Mouse (Mus musculus): ENCODE measurements at regions not wholly inside any gene's neighbourhood (a gene's known extent, or its start where the extent isn't known, plus 50 kb on each side); places are given as distances from the start of the nearest gene placed in this dataset.

DNA sequence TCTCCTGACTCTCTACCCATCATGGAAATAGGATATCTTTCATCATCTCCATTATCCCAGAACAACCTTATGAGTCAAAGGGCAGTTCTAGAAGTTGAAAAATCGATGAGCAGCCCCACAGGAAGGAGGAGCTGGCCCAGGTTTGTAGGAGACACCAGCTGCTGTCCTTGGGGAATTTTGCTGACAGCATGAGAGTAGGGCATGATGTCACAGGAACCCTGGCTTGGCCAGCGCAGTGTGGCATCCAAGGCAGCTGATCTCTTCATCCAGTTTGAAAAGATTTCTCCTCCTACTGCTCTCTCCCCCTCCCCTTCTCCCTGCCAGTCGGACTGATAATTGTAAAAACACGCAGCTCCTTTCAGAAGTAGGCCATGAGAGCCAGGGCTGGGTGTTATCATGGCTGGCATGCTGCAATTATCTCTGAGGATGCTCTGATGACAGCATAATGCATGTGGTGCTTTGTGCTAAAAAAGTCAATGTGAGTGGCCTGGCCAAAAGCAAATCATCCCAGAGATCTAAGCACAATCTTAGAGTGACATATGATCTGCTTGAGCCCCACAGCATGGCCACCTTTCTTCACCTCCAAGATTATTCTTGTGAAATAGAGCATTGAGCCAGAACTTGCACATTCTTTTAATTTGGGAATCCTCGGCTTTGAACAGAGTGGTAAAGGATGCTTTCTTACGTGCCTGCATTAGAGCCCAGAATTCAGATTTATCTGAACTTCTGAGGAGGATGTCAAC is 54.2 kb downstream of the Gjd2 start:
- H3K9me3 ChIP-seq (replicated peaks), result no peaks in the 10 kb centered on the region

DNA sequence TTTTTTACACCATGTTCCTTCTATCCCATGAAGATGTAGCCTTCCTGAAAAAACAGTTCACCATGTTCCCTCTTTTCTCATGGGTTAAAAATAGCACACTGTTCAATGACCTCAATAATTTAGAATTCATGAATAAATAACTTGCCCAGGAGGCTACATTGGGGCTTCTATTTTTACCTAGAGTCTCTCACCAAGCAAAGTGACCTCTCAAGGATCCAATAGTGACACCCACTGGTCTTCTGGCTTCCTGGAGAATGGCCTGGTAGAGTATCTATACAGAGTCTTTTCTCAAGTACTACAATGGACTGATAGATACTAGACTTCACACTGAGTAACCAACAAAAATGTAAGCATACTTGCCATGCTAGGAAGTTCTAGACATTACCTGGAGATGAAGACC is 60.9 kb downstream of the Gjd2 start:
- ATAC-seq (replicated peaks; ENCODE audit: low FRiP score), result no peak
- Histone ChIP-seq H3K9me3 (replicated peaks) (no peaks in the 10 kb centered on the region), H3K36me3 (no peaks in the 10 kb centered on the region), H3K4me1 (no peaks in the 10 kb centered on the region), H3K4me2 (no peak overlapping the region), H3K4me3 (replicated peaks) (no peak overlapping the region), H3K9ac (no peak overlapping the region), H3K27ac (no peak overlapping the region), H3K27me3 (no peaks in the 10 kb centered on the region)

More for the DNA sequence above, 54.2 kb downstream of the Gjd2 start:
- ATAC-seq (replicated peaks; ENCODE audit: low FRiP score), result peak; percentile 79
- Histone ChIP-seq H3K4me1 (no peaks in the 10 kb centered on the region), H3K4me2 (no peak overlapping the region), H3K27ac (no peak overlapping the region), H3K27me3 (no peaks in the 10 kb centered on the region), H3K36me3 (no peaks in the 10 kb centered on the region), H3K4me3 (replicated peaks) (no peak overlapping the region), H3K9ac (no peak overlapping the region)
- 50% methylated on average over 6 of the region's 6 CpGs for WGBS

DNA sequence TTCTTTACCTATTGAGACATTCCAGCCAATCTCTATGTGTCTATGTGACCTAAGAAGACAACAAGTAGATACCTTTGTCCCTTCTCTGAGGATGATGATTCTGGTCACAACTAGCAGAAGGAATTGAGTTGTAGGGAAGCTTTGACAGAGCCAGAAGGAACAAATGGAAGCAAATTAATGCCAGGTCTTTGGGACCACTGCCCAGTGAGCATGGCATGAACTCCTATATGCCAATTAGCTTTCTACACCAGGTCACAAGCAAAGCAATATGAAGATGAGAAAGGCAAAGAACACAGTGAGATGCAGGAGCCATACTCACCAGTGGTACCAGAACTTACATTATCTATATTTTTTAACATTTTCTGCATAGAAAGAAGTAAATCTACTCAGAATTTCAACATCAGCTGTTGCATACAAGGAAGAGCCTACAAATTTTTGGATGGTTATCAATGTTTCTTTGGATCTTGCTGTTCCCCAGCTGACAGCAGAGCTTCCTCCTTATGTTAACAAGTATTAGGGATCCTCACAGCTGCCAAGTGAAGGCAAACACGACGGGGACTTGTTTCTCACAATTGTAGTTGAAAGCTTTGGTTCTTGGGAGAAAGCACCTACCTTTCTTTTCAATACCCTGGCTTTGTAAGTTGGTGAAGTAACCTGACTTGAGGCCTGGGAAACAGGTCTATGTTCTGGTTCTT is 64.0 kb downstream of the Gjd2 start:
- H3K4me1 ChIP-seq, result no peaks in the 10 kb centered on the region
- H3K27me3 ChIP-seq, result no peaks in the 10 kb centered on the region
- no peak overlapping the region for H3K4me3 ChIP-seq (replicated peaks)
- H3K27ac ChIP-seq, result no peak overlapping the region
- H3K4me2 ChIP-seq, result no peak overlapping the region
- no peaks in the 10 kb centered on the region for H3K36me3 ChIP-seq
- H3K9ac ChIP-seq, result no peak overlapping the region
- no peaks in the 10 kb centered on the region for H3K9me3 ChIP-seq (replicated peaks)
- 65% methylated on average over 2 of the region's 2 CpGs for WGBS
- ATAC-seq (replicated peaks; ENCODE audit: low FRiP score), result no peak

DNA sequence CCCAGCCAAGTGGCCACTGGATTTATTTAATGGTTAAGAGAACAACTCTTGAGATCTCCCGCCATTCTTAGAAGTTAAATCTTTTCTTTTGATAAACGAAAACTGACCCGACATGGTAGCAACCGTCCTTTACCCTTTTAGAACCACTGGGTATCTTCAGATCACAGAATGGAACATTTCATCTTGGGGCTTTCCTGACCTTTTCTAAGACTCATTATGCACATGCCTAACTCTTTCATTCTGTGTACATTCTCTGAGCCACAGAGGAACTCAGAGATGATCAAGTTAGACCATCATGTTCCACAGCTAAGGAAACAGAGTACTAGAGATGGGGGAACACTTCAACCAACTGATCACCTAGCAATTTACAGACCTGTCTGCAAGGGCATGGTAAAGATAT is 81.7 kb downstream of the Gjd2 start:
- WGBS, result 84% methylated on average over 4 of the region's 4 CpGs
- Histone ChIP-seq H3K4me2 (no peak overlapping the region), H3K36me3 (no peaks in the 10 kb centered on the region), H3K9ac (no peak overlapping the region), H3K27ac (no peak overlapping the region), H3K4me1 (no peaks in the 10 kb centered on the region), H3K9me3 (replicated peaks) (no peaks in the 10 kb centered on the region), H3K27me3 (no peaks in the 10 kb centered on the region), H3K4me3 (replicated peaks) (no peak overlapping the region)
- ATAC-seq (replicated peaks; ENCODE audit: low FRiP score), result no peak

DNA sequence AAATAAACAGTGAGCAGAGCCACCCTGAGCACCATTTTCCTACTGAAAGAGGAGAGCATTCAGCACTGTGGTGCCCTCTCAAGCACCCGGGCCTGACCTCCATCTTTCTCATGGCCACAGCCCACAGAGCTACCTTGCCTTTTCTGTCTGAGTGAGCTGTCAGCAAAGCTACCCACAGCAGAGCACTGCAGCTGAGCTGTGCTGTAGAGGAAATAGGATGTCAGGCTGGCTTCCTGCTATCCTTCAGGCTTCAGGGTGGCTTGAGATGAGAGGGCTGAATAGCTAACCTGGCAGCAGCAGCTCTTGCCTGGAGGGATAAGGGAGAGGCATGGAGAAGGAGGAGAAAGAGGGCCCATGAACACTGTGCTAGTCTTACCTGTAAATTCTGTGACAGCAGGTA is 82.5 kb downstream of the Gjd2 start:
- no peaks in the 10 kb centered on the region for H3K9me3 ChIP-seq (replicated peaks)
- no peaks in the 10 kb centered on the region for H3K27me3 ChIP-seq
- no peak overlapping the region for H3K9ac ChIP-seq
- H3K36me3 ChIP-seq, result no peaks in the 10 kb centered on the region
- no peak overlapping the region for H3K4me2 ChIP-seq
- ATAC-seq (replicated peaks; ENCODE audit: low FRiP score), result no peak
- no peaks in the 10 kb centered on the region for H3K4me1 ChIP-seq
- H3K4me3 ChIP-seq (replicated peaks), result no peak overlapping the region
- 53% methylated on average over 1 of the region's 1 CpGs for WGBS
- H3K27ac ChIP-seq, result no peak overlapping the region

DNA sequence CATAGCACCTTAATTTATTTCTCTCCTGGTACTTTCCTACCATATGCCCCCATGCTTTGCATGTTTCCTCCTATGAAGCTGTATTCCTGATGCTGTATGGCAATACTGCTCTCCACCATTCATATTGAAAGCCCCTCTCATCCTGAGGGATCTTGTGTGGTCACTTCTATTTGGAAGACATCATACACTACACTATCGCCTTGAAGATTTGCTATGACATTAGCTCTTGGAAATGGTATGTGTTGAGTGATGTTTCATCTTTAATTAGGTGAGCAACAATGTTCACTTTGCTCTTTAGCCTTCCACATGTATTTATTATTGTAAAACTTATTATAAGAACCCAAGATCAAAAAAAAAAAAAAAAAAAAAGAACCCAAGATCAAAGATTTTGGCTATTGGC is 81.2 kb upstream of the Arhgap11a start:
- no peak overlapping the region for H3K9ac ChIP-seq

DNA sequence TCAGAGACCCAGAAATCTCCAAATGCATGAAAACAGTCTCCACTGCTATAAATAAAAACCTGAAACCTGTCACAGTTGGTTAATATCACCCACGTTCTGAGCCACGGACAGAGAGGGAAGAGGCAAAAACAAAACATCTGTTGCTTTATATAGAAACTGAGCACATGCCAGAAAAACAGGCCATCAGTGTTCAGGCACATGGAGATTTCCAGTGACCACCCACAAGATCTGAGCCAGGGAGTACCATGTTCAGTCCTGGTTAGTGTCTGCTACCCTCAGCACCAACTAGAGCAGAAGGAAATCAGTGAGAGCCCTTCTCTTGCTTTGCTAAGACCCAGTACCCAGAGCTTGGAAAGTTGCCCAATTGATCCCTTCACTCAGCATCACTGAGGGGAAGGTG is 75.7 kb upstream of the Arhgap11a start:
- WGBS, result 23% methylated on average over 2 of the region's 2 CpGs
- Histone ChIP-seq H3K36me3 (no peaks in the 10 kb centered on the region), H3K4me2 (no peak overlapping the region), H3K4me1 (no peaks in the 10 kb centered on the region), H3K27me3 (no peaks in the 10 kb centered on the region), H3K9me3 (replicated peaks) (no peaks in the 10 kb centered on the region), H3K4me3 (replicated peaks) (no peak overlapping the region), H3K27ac (no peak overlapping the region), H3K9ac (no peak overlapping the region)
- ATAC-seq (replicated peaks; ENCODE audit: low FRiP score), result no peak

More for the DNA sequence above, 81.2 kb upstream of the Arhgap11a start:
- H3K36me3 ChIP-seq, result no peaks in the 10 kb centered on the region
- no peaks in the 10 kb centered on the region for H3K9me3 ChIP-seq (replicated peaks)
- no peaks in the 10 kb centered on the region for H3K4me1 ChIP-seq
- H3K4me3 ChIP-seq (replicated peaks), result no peak overlapping the region
- no peaks in the 10 kb centered on the region for H3K27me3 ChIP-seq
- H3K27ac ChIP-seq, result no peak overlapping the region
- 84% methylated on average over 1 of the region's 1 CpGs for WGBS
- ATAC-seq (replicated peaks; ENCODE audit: low FRiP score), result no peak
- no peak overlapping the region for H3K4me2 ChIP-seq

DNA sequence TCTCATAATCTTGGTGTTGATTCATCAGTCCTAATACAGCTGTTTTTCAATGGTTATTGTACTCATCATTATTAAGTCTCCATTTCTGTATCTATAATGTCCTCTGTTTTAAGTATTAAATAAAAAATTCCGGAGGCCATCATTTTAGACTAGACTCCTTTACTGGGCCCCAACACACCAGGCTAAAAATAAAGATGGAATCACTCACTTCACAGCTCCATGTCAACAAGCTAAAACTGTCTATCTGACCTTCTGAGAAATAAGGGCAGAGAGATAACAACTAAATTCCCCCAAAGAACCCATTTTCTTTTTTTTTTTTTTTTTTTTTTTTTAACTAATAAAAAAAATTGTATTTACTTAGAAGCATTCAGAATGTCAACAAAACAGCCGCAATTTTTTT is 70.5 kb upstream of the Arhgap11a start:
- H3K4me2 ChIP-seq, result no peak overlapping the region
- 82% methylated on average over 1 of the region's 2 CpGs for WGBS
- no peaks in the 10 kb centered on the region for H3K36me3 ChIP-seq
- 0 out of 2 replicates have a peak, but pooled peaks cover 3% of the 10 kb centered on the region for H3K4me1 ChIP-seq
- no peak overlapping the region for H3K27ac ChIP-seq
- H3K4me3 ChIP-seq (replicated peaks), result no peak overlapping the region
- ATAC-seq (replicated peaks; ENCODE audit: low FRiP score), result no peak
- H3K9ac ChIP-seq, result no peak overlapping the region
- no peaks in the 10 kb centered on the region for H3K27me3 ChIP-seq
- no peaks in the 10 kb centered on the region for H3K9me3 ChIP-seq (replicated peaks)

DNA sequence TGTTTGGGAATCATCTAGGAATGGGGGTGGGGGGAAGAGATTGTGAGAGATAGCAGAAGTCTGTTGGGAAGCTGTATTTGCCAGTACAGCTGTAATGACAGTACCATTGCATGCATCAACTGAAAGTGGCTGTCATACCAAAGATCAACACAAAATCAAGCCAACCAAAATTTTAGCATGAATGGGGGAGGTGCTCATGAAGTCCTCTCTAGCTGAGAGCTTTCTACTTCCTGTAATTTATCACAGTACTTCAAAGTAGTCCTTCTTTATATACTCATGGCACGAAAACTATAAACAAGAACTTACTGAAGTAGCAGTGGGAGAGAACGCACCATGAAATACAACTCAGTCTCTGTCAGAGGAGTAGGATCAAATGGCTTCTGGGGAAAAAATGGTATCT is 65.8 kb upstream of the Arhgap11a start:
- Histone ChIP-seq H3K36me3 (no peaks in the 10 kb centered on the region), H3K9ac (no peak overlapping the region), H3K9me3 (replicated peaks) (no peaks in the 10 kb centered on the region), H3K27me3 (no peaks in the 10 kb centered on the region), H3K4me2 (no peak overlapping the region), H3K27ac (no peak overlapping the region), H3K4me1 (0 out of 2 replicates have a peak, but pooled peaks cover 3% of the 10 kb centered on the region), H3K4me3 (replicated peaks) (no peak overlapping the region)
- 42% methylated on average over 2 of the region's 2 CpGs for WGBS
- ATAC-seq (replicated peaks; ENCODE audit: low FRiP score), result no peak

DNA sequence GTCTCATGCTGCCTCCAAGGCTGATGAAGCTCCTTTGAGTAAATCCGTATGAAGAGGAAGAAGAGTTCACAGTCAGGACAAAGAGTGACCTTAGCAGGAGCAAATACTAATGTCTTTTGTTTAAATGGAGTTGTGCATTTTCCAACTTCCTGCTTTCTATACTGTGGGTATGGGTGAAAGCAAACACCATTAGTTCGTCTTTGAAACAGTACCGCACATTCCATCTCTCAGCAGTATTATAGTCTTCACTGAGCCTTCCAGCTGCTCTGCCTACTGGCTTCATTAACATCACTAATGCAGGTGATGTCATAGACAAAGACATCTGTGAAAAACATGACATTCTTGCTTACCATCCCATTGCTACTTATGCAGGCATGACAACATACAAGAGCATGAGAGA is 62.7 kb upstream of the Arhgap11a start:
- no peak overlapping the region for H3K9ac ChIP-seq
- H3K27me3 ChIP-seq, result no peaks in the 10 kb centered on the region
- WGBS, result 73% methylated on average over 3 of the region's 3 CpGs
- no peak overlapping the region for H3K4me2 ChIP-seq
- H3K9me3 ChIP-seq (replicated peaks), result no peaks in the 10 kb centered on the region
- H3K4me3 ChIP-seq (replicated peaks), result no peak overlapping the region
- H3K4me1 ChIP-seq, result 0 out of 2 replicates have a peak, but pooled peaks cover 3% of the 10 kb centered on the region
- H3K27ac ChIP-seq, result no peak overlapping the region
- no peaks in the 10 kb centered on the region for H3K36me3 ChIP-seq
- no peak for ATAC-seq (replicated peaks; ENCODE audit: low FRiP score)

DNA sequence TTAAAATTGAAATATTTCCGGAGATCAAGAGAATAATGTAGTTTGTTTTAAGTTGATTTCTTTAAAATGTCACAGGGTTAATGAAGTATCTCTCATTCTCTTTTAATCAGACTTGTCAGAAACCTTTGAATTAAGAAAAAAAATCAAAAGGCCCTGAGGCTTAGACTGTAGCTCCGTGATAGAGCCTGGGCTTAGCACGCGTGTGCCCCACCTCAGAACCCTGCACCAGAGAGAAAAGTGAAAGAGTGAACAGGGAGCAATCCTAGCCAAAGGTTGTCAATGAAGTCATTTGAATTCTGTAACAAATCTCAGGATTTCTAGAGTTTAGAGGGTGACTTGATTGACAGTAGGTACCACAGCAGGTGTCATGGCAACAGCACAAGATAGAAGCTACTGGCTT is 61.0 kb upstream of the Arhgap11a start:
- Histone ChIP-seq H3K27ac (no peak overlapping the region), H3K4me1 (no peaks in the 10 kb centered on the region), H3K36me3 (no peaks in the 10 kb centered on the region), H3K4me3 (replicated peaks) (no peak overlapping the region), H3K9me3 (replicated peaks) (no peaks in the 10 kb centered on the region), H3K27me3 (no peaks in the 10 kb centered on the region), H3K4me2 (no peak overlapping the region), H3K9ac (no peak overlapping the region)
- no peak for ATAC-seq (replicated peaks; ENCODE audit: low FRiP score)
- WGBS, result 91% methylated on average over 4 of the region's 4 CpGs

DNA sequence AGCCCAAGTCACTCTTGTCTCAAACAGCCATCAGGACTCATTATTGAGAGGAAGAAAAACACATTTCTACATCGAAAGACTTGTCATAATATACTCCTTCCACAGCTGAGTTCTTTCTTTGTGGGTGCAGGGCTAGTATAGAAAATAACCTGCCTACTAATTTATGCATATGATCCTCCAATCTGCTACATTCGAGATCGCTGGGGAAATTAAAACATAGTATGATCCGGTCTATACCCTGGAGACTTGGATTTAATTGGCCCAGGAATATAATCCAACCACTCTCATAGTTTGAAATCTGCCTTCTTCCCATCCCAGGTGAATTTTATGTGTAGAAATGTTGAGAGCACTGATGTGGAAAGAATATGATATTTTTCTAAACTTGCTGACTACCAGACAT is 60.2 kb upstream of the Arhgap11a start:
- H3K4me3 ChIP-seq (replicated peaks), result no peak overlapping the region
- H3K4me2 ChIP-seq, result no peak overlapping the region
- no peaks in the 10 kb centered on the region for H3K36me3 ChIP-seq
- no peak for ATAC-seq (replicated peaks; ENCODE audit: low FRiP score)
- H3K4me1 ChIP-seq, result no peaks in the 10 kb centered on the region
- H3K9ac ChIP-seq, result no peak overlapping the region
- H3K27ac ChIP-seq, result no peak overlapping the region
- H3K27me3 ChIP-seq, result no peaks in the 10 kb centered on the region
- 85% methylated on average over 4 of the region's 4 CpGs for WGBS
- H3K9me3 ChIP-seq (replicated peaks), result no peaks in the 10 kb centered on the region

DNA sequence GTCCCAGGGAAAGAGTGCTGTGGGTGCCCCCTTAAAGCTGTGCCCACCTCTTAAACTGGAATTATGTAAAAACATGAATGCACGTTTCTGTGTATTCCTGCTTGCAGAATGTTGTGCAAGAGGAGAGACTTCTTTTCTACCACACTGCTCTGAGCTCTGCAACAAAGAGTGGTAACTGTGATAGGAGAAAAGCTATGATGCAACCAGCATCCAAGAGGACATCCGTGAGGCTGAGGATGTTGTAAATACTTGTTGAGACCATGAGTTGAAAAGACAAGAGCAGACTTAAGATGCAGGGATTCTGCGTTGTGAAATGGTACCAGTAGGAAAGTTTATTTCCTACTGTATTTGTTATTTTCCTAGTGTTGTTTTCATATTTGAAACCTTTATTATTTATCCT is 56.0 kb upstream of the Arhgap11a start:
- Histone ChIP-seq H3K36me3 (no peaks in the 10 kb centered on the region), H3K4me1 (no peaks in the 10 kb centered on the region), H3K9me3 (replicated peaks) (no peaks in the 10 kb centered on the region), H3K4me2 (no peak overlapping the region), H3K27me3 (no peaks in the 10 kb centered on the region), H3K4me3 (replicated peaks) (no peak overlapping the region), H3K9ac (no peak overlapping the region), H3K27ac (no peak overlapping the region)
- WGBS, result 73% methylated on average over 3 of the region's 3 CpGs
- no peak for ATAC-seq (replicated peaks; ENCODE audit: low FRiP score)

Data from kidney, embryonic 15.5 days (tissue).